Comparison of ENCODE assay signal across 26 mouse cellular contexts in the genomic region with DNA sequence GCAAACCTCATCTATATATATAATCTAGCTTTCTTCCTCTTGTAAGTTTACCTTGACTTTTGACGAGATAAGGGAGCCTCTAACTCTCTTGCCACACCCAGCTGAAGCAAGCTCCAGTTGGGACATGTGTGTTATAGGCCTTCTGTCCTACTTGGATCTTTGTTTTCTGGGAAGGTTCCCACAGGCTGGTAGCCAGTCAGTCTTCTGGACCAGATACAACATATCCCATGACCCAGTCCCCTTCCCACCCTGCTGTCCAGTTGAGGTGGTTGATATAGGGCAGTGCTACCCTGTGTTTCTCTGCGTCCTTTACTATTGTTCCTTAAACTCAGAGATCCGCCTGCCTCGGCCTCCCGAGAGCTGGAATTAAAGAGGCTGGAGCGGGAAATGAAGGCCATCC. TPM values are rescaled to one million over a fixed set of nuclear protein-coding genes. Genes with fewer than 3 reads are reported as not detected.
"Had no signal": no experiment of that assay in that cellular context is flagged by ENCODE, and none has a peak within 500 bp of the region (broad histone marks: within the 10 kb centered on the region; RNA-seq: fewer than 3 reads in every experiment).

No protein-coding gene starts in this region.

- H3K27ac ChIP-seq: embryonic facial prominence, embryonic 10.5 days; embryonic facial prominence, embryonic 12.5 days; embryonic facial prominence, embryonic 13.5 days; embryonic facial prominence, embryonic 15.5 days; forebrain, embryonic 10.5 days; forebrain, embryonic 12.5 days; forebrain, embryonic 13.5 days; forebrain, embryonic 15.5 days; gastrocnemius, adult 2 months; heart, adult 2 months; heart, embryonic 10.5 days had no signal

- DNase-seq: cerebellum, postnatal 10 days; cerebellum, postnatal 14 days; cerebellum, postnatal 25 days; cerebellum, postnatal 36 days; embryo, embryonic 11 days; forebrain, postnatal 0 days; gastrocnemius, adult 2 months; gastrocnemius, postnatal 10 days; gastrocnemius, postnatal 14 days; gastrocnemius, postnatal 25 days; gastrocnemius, postnatal 36 days; heart, adult 11 months; heart, adult 18-20 months; heart, adult 2 months had no signal

- H3K4me1 ChIP-seq: embryonic facial prominence, embryonic 12.5 days; embryonic facial prominence, embryonic 13.5 days; embryonic facial prominence, embryonic 15.5 days; forebrain, embryonic 12.5 days; forebrain, embryonic 13.5 days; forebrain, embryonic 15.5 days had no signal

- H3K4me3 ChIP-seq: embryonic facial prominence, embryonic 10.5 days; embryonic facial prominence, embryonic 12.5 days; embryonic facial prominence, embryonic 13.5 days; embryonic facial prominence, embryonic 15.5 days; erythroblast, embryonic 14.5 days; forebrain, embryonic 10.5 days; forebrain, embryonic 12.5 days; forebrain, embryonic 13.5 days; forebrain, embryonic 15.5 days; gastrocnemius, adult 2 months; heart, adult 2 months; heart, embryonic 10.5 days had no signal

- H3K27me3 ChIP-seq: embryonic facial prominence, embryonic 12.5 days; embryonic facial prominence, embryonic 13.5 days; embryonic facial prominence, embryonic 15.5 days; forebrain, embryonic 12.5 days; forebrain, embryonic 13.5 days; forebrain, embryonic 15.5 days had no signal

RNA-seq across cellular contexts. Expression of gene Trib3, which starts 38.4 kb away (rescaled TPM):
- total RNA-seq: common myeloid progenitor, adult 5-6 weeks; granulocyte monocyte progenitor cell, adult 5-6 weeks had no signal
